Mouse (Mus musculus): ENCODE results near the gene Zfx. TPM values are rescaled to one million over a fixed set of nuclear protein-coding genes. Genes with fewer than 3 reads are reported as not detected.
A peak's percentile ranks its signal among the peaks of the same experiment; 100 is the strongest.

The Zfx gene
- polyA plus RNA-seq (2016; fragmentation: Nextera tagmentation; extraction: Ambion mirVana) = 26.2 and 29.3 TPM in 2 replicates

DNA sequence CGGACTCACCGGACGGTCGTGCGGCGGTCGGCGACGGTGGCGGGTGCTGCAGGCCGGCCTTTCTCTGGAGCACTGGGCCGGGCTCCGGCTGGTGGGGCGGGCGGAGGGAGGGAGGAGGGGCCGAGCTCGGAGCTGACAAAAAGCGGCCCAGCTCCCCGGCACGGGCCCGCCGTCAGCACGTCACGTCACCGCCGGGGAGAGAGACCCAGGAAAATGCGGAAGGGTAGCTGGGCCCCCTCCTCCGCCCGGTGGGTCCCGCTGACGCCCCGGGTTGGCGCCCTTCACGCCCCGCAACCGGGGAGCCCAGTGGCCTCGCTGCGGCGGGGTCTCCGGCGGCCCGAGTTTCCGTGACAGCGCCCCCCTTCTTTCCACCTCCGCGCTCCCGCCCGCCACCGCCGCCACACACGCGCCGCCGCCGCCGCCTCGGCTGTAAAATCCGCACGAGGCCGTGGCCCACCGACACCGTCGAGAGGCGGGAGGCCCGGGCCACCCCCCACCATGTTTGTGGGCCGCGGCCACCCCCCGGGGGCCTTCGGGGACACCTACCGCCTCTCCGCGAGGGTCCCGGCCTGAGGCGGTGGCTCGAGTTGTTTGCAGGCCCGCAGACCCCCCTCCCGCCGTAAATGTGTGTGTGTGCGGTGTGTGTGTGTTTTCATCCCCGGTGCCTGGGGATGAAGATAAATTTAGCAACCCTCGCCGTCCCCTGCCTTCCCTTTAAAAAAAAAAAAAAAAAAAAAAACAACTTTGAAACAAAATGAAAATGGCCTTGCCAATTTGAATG is at the start of gene Zfx:
TSS of gene Zfx (minus strand) at position 644 of the 781 bp plus-strand sequence.
- Histone ChIP-seq H3K4me3 (peak within 1 kb of the TSS; percentile 70), H3K36me3 (replicated peaks) (no peaks in the 10 kb centered on the region), H3K4me1 (0 out of 2 replicates have a peak, but pooled peaks cover 7% of the 10 kb centered on the region), H3K27me3 (replicated peaks; ENCODE audit: low read depth, poor library complexity, severe bottlenecking) (peaks cover 97% of the 10 kb centered on the region), H3K27ac (replicated peaks) (peak within 1 kb of the TSS; percentile 98), H3K9me3 (peaks cover 13% of the 10 kb centered on the region)
- peak; percentile 81 for DNase-seq (ENCODE audit: low spot score)
- 29% methylated on average over 74 of the region's 82 CpGs for WGBS

- no peak overlapping the region for H3K27ac ChIP-seq (replicated peaks)
- no peaks in the 10 kb centered on the region for H3K4me1 ChIP-seq
- no peaks in the 10 kb centered on the region for H3K9me3 ChIP-seq
- WGBS = 81% methylated on average over 6 of the region's 6 CpGs
- DNase-seq (ENCODE audit: low spot score) = no peak
- no peak overlapping the region for H3K4me3 ChIP-seq
- H3K27me3 ChIP-seq (replicated peaks; ENCODE audit: low read depth, poor library complexity, severe bottlenecking) = peaks cover 86% of the 10 kb centered on the region
- H3K36me3 ChIP-seq (replicated peaks) = no peaks in the 10 kb centered on the region
Measured at GRCm38 (mm10) chrX:94169348-94169747, 45.8 kb upstream of the Zfx start.

GRCm38 (mm10) chrX:94152251-94152830 is 28.8 kb upstream of the Zfx start:
- peaks cover 98% of the 10 kb centered on the region for H3K27me3 ChIP-seq (replicated peaks; ENCODE audit: low read depth, poor library complexity, severe bottlenecking)
- H3K9me3 ChIP-seq = no peaks in the 10 kb centered on the region
- 36% methylated on average over 11 of the region's 11 CpGs for WGBS
- H3K4me1 ChIP-seq = no peaks in the 10 kb centered on the region
- no peak overlapping the region for H3K27ac ChIP-seq (replicated peaks)
- H3K36me3 ChIP-seq (replicated peaks) = no peaks in the 10 kb centered on the region
- H3K4me3 ChIP-seq = no peak overlapping the region
- no peak for DNase-seq (ENCODE audit: low spot score)

DNA sequence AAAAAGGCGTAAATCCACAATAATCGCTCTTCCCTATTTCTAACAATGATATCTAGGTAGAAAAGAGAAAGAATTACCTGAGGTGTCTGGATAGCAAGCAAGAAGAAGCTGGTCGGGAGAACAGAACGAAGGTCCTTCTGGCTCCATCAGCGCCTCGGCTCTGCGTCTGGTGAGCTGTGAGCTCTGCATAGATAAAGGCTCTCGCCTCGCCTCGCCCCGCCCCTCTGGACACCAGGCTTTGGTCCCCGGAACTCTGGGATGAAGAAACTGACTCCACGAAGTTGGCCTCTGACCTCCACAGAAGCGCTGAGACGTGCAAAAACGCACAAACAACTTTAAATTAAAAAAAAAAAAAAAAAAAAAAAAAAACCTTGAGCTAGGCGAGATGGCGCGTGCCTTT is 27.0 kb upstream of the Zfx start:
- Histone ChIP-seq H3K4me3 (no peak overlapping the region), H3K27ac (replicated peaks) (no peak overlapping the region), H3K9me3 (no peaks in the 10 kb centered on the region), H3K4me1 (no peaks in the 10 kb centered on the region), H3K27me3 (replicated peaks; ENCODE audit: low read depth, poor library complexity, severe bottlenecking) (peaks cover 99% of the 10 kb centered on the region), H3K36me3 (replicated peaks) (no peaks in the 10 kb centered on the region)
- 77% methylated on average over 19 of the region's 19 CpGs for WGBS
- no peak for DNase-seq (ENCODE audit: low spot score)

- Histone ChIP-seq H3K27me3 (replicated peaks; ENCODE audit: low read depth, poor library complexity, severe bottlenecking) (peaks cover 98% of the 10 kb centered on the region), H3K4me1 (no peaks in the 10 kb centered on the region), H3K36me3 (replicated peaks) (no peaks in the 10 kb centered on the region), H3K4me3 (no peak overlapping the region), H3K9me3 (no peaks in the 10 kb centered on the region), H3K27ac (replicated peaks) (no peak overlapping the region)
- WGBS = 70% methylated on average over 7 of the region's 7 CpGs
- DNase-seq (ENCODE audit: low spot score) = no peak
Measured at GRCm38 (mm10) chrX:94142004-94142771, 18.7 kb upstream of the Zfx start.

- no peaks in the 10 kb centered on the region for H3K9me3 ChIP-seq
- no peaks in the 10 kb centered on the region for H3K36me3 ChIP-seq (replicated peaks)
- H3K4me1 ChIP-seq = no peaks in the 10 kb centered on the region
- DNase-seq (ENCODE audit: low spot score) = no peak
- H3K4me3 ChIP-seq = no peak overlapping the region
- whole genome bisulfite sequencing = 85% methylated on average over 1 of the region's 1 CpGs
- peaks cover 95% of the 10 kb centered on the region for H3K27me3 ChIP-seq (replicated peaks; ENCODE audit: low read depth, poor library complexity, severe bottlenecking)
- H3K27ac ChIP-seq (replicated peaks) = no peak overlapping the region
Measured at GRCm38 (mm10) chrX:94140080-94140479, 16.6 kb upstream of the Zfx start.

DNA sequence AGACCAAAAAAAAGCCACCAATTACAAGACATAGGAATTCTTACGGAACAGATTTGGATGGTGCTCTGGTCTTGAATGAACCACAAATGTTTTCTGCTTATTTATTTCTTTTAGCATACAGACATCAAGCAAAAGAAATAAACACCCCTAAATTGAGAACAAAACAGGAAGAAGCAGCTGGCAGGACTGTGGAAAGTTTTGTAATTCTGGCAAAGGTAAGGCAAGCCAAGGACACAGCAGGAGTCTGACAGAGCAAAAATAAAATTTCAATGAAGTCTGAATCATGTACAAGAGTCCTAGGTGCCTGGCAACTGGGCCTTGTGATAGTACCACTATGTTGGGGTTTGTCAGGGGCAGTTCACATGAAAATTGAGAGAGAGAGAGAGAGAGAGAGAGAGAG is 14.8 kb upstream of the Zfx start:
- no peak for DNase-seq (ENCODE audit: low spot score)
- no peaks in the 10 kb centered on the region for H3K9me3 ChIP-seq

GRCm38 (mm10) chrX:94135084-94135483 is 11.6 kb upstream of the Zfx start:
- Histone ChIP-seq H3K4me3 (no peak overlapping the region), H3K36me3 (replicated peaks) (no peaks in the 10 kb centered on the region), H3K27ac (replicated peaks) (no peak overlapping the region), H3K9me3 (no peaks in the 10 kb centered on the region), H3K27me3 (replicated peaks; ENCODE audit: low read depth, poor library complexity, severe bottlenecking) (peaks cover 96% of the 10 kb centered on the region), H3K4me1 (no peaks in the 10 kb centered on the region)
- 69% methylated on average over 4 of the region's 4 CpGs for WGBS
- no peak for DNase-seq (ENCODE audit: low spot score)

More for the DNA sequence above, 14.8 kb upstream of the Zfx start:
- 88% methylated on average over 1 of the region's 1 CpGs for WGBS
- no peaks in the 10 kb centered on the region for H3K4me1 ChIP-seq
- H3K4me3 ChIP-seq = no peak overlapping the region
- H3K36me3 ChIP-seq (replicated peaks) = no peaks in the 10 kb centered on the region
- no peak overlapping the region for H3K27ac ChIP-seq (replicated peaks)
- peaks cover 95% of the 10 kb centered on the region for H3K27me3 ChIP-seq (replicated peaks; ENCODE audit: low read depth, poor library complexity, severe bottlenecking)

DNA sequence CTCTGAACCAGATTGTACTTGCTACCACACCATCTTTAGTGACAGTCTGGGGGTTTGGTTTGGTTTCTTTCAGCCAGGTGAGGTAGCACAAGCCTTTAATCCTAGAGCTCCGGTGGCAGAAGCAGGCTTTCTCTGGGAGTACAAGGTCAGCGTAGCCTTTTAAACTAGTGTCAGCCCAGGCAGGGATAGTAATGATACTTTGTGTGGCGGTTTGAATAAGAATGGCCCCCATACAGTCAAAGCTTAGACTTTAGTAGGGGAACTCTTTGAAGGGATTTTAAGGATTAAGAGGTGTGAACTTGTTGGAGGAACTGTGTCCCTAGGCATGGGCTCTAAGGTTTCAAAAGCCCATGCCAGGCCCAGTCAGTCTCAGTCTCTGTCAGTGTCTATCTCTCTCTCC is 10.0 kb upstream of the Zfx start:
- WGBS = 38% methylated on average over 3 of the region's 3 CpGs
- Histone ChIP-seq H3K27ac (replicated peaks) (no peak overlapping the region), H3K9me3 (no peaks in the 10 kb centered on the region), H3K4me3 (no peak overlapping the region), H3K36me3 (replicated peaks) (no peaks in the 10 kb centered on the region), H3K4me1 (no peaks in the 10 kb centered on the region), H3K27me3 (replicated peaks; ENCODE audit: low read depth, poor library complexity, severe bottlenecking) (peaks cover 93% of the 10 kb centered on the region)
- DNase-seq (ENCODE audit: low spot score) = no peak

DNA sequence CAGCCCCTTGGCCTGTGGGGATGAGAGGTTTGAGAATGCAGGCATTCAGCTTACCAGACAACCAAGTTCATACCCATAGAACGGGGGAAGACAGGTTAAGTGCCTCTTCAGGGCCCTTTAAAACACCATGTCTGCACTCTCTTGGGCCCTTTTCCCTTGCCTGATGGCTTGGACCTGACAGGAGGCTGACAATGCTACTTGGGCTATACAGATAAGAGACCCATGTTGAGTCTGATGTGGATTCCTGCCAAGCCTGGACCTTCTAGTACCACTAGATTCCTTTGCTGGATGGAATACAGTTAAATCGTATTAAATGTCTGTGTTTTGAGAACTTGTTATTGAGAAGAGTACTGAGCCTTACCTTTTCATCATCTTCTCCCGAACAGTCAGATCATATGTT is 8.7 kb upstream of the Zfx start:
- 75% methylated on average over 3 of the region's 3 CpGs for WGBS
- no peak overlapping the region for H3K4me3 ChIP-seq
- H3K36me3 ChIP-seq (replicated peaks) = no peaks in the 10 kb centered on the region
- DNase-seq (ENCODE audit: low spot score) = no peak
- H3K4me1 ChIP-seq = no peaks in the 10 kb centered on the region
- H3K27ac ChIP-seq (replicated peaks) = no peak overlapping the region
- no peaks in the 10 kb centered on the region for H3K9me3 ChIP-seq
- peaks cover 90% of the 10 kb centered on the region for H3K27me3 ChIP-seq (replicated peaks; ENCODE audit: low read depth, poor library complexity, severe bottlenecking)

DNA sequence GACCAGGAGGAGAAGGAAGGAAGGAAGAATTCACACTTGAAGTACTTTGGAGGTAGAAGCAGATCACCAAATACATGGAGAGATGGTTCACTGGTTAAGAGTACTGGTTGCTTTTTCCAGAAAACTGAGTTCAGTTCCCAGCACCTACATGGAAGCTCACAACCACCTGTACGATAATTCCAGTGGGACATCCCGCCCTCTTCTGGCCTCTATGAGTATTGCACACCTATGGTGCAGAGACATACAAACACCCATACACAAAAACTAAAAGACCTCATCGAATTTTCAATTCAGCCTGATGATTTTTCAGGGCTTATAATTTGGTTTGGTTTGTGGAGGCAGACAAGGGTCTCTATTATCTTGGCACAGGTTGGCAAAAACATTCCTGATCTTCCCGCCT is 6.2 kb upstream of the Zfx start:
- Histone ChIP-seq H3K36me3 (replicated peaks) (no peaks in the 10 kb centered on the region), H3K27me3 (replicated peaks; ENCODE audit: low read depth, poor library complexity, severe bottlenecking) (peaks cover 94% of the 10 kb centered on the region)

DNA sequence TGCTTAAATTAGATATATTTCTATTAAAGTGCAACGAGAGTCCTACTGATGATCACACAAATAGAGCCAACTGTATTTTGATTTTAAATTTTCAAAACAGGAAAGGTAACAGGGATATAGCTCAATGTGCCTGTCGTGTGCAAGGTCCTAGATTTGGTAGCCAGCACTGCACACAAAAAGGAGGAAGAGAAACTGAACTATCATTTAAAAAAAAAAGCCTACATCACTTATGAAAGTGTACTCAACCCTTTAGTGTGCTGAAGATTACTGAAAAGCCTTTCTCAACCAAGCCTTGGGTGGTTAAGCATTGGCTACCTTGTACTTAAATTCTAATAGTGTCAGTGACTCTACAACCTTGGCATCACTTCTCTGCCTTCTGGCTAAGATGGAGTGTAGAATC is 2.4 kb upstream of the Zfx start:
- no peaks in the 10 kb centered on the region for H3K36me3 ChIP-seq (replicated peaks)
- peaks cover 13% of the 10 kb centered on the region for H3K9me3 ChIP-seq
- DNase-seq (ENCODE audit: low spot score) = no peak
- H3K27ac ChIP-seq (replicated peaks) = no peak overlapping the region
- H3K4me3 ChIP-seq = no peak overlapping the region
- 87% methylated on average over 2 of the region's 2 CpGs for WGBS
- H3K4me1 ChIP-seq = 0 out of 2 replicates have a peak, but pooled peaks cover under 1% of the 10 kb centered on the region
- H3K27me3 ChIP-seq (replicated peaks; ENCODE audit: low read depth, poor library complexity, severe bottlenecking) = peaks cover 92% of the 10 kb centered on the region

More for the DNA sequence above, 6.2 kb upstream of the Zfx start:
- no peak for DNase-seq (ENCODE audit: low spot score)
- Histone ChIP-seq H3K9me3 (no peaks in the 10 kb centered on the region), H3K4me1 (no peaks in the 10 kb centered on the region), H3K4me3 (no peak overlapping the region), H3K27ac (replicated peaks) (no peak overlapping the region)
- 78% methylated on average over 4 of the region's 4 CpGs for WGBS

Data from embryonic facial prominence, embryonic 10.5 days (tissue).